Mouse (Mus musculus): ENCODE data around the gene Atxn7. TPM values are rescaled to one million over a fixed set of nuclear protein-coding genes. Genes with fewer than 3 reads are reported as not detected.
A peak's percentile ranks its signal among the peaks of the same experiment; 100 is the strongest.

Gene Atxn7
- polyA plus RNA-seq, 1 experiment from 2014 or later = 2.8 TPM

GRCm38 (mm10) chr14:13995206-13996097 lies 34.2 kb downstream of the Atxn7 start:
- no peak for ATAC-seq (ENCODE audit: low read depth)
- no peaks in the 10 kb centered on the region for H3K27me3 ChIP-seq
- no peaks in the 10 kb centered on the region for H3K9me3 ChIP-seq
- WGBS = 71% methylated on average over 9 of the region's 9 CpGs
- H3K4me1 ChIP-seq (replicated peaks) = no peaks in the 10 kb centered on the region
- no peaks in the 10 kb centered on the region for H3K36me3 ChIP-seq
- no peak overlapping the region for H3K27ac ChIP-seq (replicated peaks)
- H3K9ac ChIP-seq = no peak overlapping the region
- no peak overlapping the region for H3K4me2 ChIP-seq
- H3K4me3 ChIP-seq = no peak overlapping the region

- Histone ChIP-seq H3K36me3 (no peaks in the 10 kb centered on the region), H3K4me3 (no peak overlapping the region), H3K9me3 (no peaks in the 10 kb centered on the region), H3K27me3 (no peaks in the 10 kb centered on the region), H3K9ac (no peak overlapping the region), H3K4me1 (replicated peaks) (no peaks in the 10 kb centered on the region), H3K27ac (replicated peaks) (no peak overlapping the region), H3K4me2 (no peak overlapping the region)
- WGBS = 96% methylated on average over 7 of the region's 7 CpGs
- no peak for ATAC-seq (ENCODE audit: low read depth)
Measured at GRCm38 (mm10) chr14:14002771-14003170, 41.5 kb downstream of the Atxn7 start.

DNA sequence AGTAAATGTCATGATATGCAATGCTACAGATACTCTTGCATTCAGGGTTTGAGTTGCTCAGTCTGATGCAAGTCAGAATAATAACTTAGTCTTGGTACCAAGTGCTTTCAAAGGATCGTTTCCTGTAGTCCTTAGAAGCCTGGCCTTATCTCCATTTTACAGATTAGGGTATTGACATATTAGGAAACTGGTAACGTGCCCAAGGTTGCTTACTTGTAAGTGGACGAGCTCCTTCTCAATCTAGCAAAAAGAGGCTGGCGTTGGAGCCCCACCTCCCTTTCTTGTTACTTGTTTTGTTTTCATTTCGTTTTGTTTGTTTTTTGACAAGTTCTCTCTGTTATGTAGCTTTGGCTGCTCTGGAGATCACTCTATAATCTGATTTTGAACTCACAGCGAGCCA lies 48.5 kb downstream of the Atxn7 start:
- H3K9me3 ChIP-seq = no peaks in the 10 kb centered on the region
- ATAC-seq (ENCODE audit: low read depth) = no peak
- 83% methylated on average over 6 of the region's 6 CpGs for WGBS
- no peak overlapping the region for H3K4me3 ChIP-seq
- peaks cover 16% of the 10 kb centered on the region for H3K4me1 ChIP-seq (replicated peaks)
- no peak overlapping the region for H3K4me2 ChIP-seq
- H3K27ac ChIP-seq (replicated peaks) = no peak overlapping the region
- no peak overlapping the region for H3K9ac ChIP-seq
- no peaks in the 10 kb centered on the region for H3K27me3 ChIP-seq
- H3K36me3 ChIP-seq = no peaks in the 10 kb centered on the region

- Histone ChIP-seq H3K9me3 (no peaks in the 10 kb centered on the region), H3K36me3 (0 out of 2 replicates have a peak, but pooled peaks cover 4% of the 10 kb centered on the region)
- WGBS = under 1% methylated on average over 90 of the region's 116 CpGs
Measured at GRCm38 (mm10) chr14:14012383-14013251, 51.4 kb downstream of the Atxn7 start.

DNA sequence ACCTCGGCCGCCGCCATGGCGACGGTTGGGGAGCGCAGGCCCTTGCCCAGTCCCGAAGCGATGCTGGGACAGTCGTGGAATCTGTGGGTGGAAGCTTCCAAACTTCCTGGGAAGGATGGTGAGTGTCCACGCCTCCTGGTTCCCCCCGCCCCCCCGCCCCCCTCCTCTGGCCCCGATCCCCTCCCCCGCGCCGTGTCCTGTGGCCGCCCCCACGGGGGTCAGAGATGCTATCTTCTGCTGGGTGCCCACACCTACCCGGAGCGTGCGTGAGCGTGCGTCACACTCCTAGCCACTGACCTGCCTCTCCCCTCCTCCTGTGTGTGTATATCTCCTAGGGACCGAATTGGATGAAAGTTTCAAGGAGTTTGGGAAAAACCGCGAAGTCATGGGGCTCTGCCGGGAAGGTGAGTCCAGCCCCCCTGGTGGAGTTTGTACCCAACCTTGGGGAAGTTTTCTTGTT lies 52.0 kb downstream of the Atxn7 start:
- H3K9ac ChIP-seq = peak overlapping the region; percentile 99
- H3K27me3 ChIP-seq = no peaks in the 10 kb centered on the region
- under 1% methylated on average over 25 of the region's 27 CpGs for WGBS
- H3K36me3 ChIP-seq = 0 out of 2 replicates have a peak, but pooled peaks cover 4% of the 10 kb centered on the region
- peak overlapping the region; percentile 90 for H3K4me2 ChIP-seq
- H3K4me3 ChIP-seq = peak overlapping the region; percentile 78
- H3K4me1 ChIP-seq (replicated peaks) = peaks cover 20% of the 10 kb centered on the region
- no peaks in the 10 kb centered on the region for H3K9me3 ChIP-seq
- ATAC-seq (ENCODE audit: low read depth) = peak; percentile 78
- H3K27ac ChIP-seq (replicated peaks) = peak overlapping the region; percentile 99

More at GRCm38 (mm10) chr14:14012383-14013251, 51.4 kb downstream of the Atxn7 start:
- Histone ChIP-seq H3K9ac (peak overlapping the region; percentile 99), H3K27ac (replicated peaks) (peak overlapping the region; percentile 99), H3K4me1 (replicated peaks) (peaks cover 20% of the 10 kb centered on the region), H3K4me2 (peak overlapping the region; percentile 90), H3K4me3 (peak overlapping the region; percentile 78), H3K27me3 (no peaks in the 10 kb centered on the region)
- ATAC-seq (ENCODE audit: low read depth) = peak; percentile 94

- Histone ChIP-seq H3K9me3 (no peaks in the 10 kb centered on the region), H3K27me3 (no peaks in the 10 kb centered on the region), H3K4me2 (no peak overlapping the region), H3K4me3 (no peak overlapping the region), H3K36me3 (0 out of 2 replicates have a peak, but pooled peaks cover 4% of the 10 kb centered on the region), H3K27ac (replicated peaks) (no peak overlapping the region), H3K4me1 (replicated peaks) (peaks cover 20% of the 10 kb centered on the region), H3K9ac (no peak overlapping the region)
- no peak for ATAC-seq (ENCODE audit: low read depth)
- 91% methylated on average over 6 of the region's 6 CpGs for WGBS
Measured at GRCm38 (mm10) chr14:14014636-14015375, 53.6 kb downstream of the Atxn7 start.

DNA sequence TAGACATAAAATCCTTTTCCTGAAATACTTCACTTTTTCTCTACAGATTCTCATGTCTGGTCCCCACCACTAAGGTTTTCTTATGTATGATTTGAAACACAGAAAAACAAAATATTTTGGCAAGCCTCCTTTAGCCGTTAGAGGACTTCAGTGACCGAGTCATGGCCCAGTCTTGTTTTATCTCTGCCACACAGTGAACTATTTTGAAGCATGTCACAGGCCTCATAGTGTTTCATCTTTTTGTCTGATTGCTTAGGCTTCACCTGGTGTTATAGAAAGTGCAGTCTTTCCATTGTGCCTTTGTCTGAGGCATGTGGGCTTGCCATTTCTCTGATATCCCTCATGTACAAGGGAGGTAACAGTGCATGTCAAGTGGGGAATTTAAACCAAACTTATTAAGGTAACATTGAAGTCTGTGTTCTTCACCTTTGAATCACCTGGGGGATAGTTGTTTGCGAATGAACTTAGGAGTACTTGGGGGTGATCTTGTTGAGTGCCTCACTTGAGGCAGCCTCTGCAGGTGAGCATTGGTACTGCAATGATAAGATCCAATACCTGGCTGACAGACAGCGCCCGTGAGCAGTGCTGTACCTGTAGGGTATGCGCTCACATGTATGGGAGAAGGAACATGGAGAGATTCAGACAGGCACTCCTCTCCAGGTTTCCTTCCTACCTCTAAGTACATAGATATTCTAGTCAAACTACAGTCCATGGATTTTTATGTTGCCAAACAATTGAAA lies 58.1 kb downstream of the Atxn7 start:
- 0 out of 2 replicates have a peak, but pooled peaks cover 8% of the 10 kb centered on the region for H3K36me3 ChIP-seq
- H3K4me1 ChIP-seq (replicated peaks) = peaks cover 4% of the 10 kb centered on the region; the same call in 1 of the 2 replicates
- no peak overlapping the region for H3K9ac ChIP-seq
- H3K4me2 ChIP-seq = no peak overlapping the region
- WGBS = 88% methylated on average over 6 of the region's 6 CpGs
- no peak for ATAC-seq (ENCODE audit: low read depth)
- no peak overlapping the region for H3K4me3 ChIP-seq
- no peak overlapping the region for H3K27ac ChIP-seq (replicated peaks)
- no peaks in the 10 kb centered on the region for H3K27me3 ChIP-seq
- H3K9me3 ChIP-seq = no peaks in the 10 kb centered on the region

GRCm38 (mm10) chr14:14021244-14021643 lies 60.0 kb downstream of the Atxn7 start:
- WGBS = 95% methylated on average over 6 of the region's 6 CpGs
- Histone ChIP-seq H3K4me3 (no peak overlapping the region), H3K4me2 (no peak overlapping the region), H3K4me1 (replicated peaks) (no peaks in the 10 kb centered on the region), H3K9ac (no peak overlapping the region), H3K27ac (replicated peaks) (no peak overlapping the region), H3K27me3 (no peaks in the 10 kb centered on the region), H3K9me3 (no peaks in the 10 kb centered on the region), H3K36me3 (0 out of 2 replicates have a peak, but pooled peaks cover 5% of the 10 kb centered on the region)
- ATAC-seq (ENCODE audit: low read depth) = no peak

DNA sequence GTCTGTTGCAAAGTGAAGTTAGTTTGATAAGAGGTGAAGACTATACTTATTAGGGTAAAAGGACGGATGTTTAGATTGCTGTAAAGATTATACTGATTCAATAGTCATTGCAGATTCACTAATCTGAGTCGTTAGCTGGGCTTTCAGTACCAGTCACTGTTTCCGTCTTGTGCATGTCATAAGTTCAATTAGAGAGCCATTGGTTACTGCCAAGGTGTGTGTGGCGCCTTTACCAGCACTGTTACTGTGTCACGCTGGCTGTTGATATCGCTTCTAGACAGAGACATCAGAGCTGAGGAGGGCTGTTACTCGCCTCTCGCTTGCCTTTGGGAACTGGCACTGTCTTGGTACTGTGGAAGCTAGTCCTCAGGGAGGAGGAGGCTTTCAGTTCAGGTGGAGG lies 64.6 kb downstream of the Atxn7 start:
- Histone ChIP-seq H3K27ac (replicated peaks) (no peak overlapping the region), H3K4me2 (no peak overlapping the region), H3K9ac (no peak overlapping the region), H3K27me3 (no peaks in the 10 kb centered on the region), H3K4me3 (no peak overlapping the region), H3K9me3 (no peaks in the 10 kb centered on the region), H3K36me3 (no peaks in the 10 kb centered on the region), H3K4me1 (replicated peaks) (no peaks in the 10 kb centered on the region)
- ATAC-seq (ENCODE audit: low read depth) = no peak
- 95% methylated on average over 8 of the region's 8 CpGs for WGBS

- H3K4me3 ChIP-seq = no peak overlapping the region
- 0 out of 2 replicates have a peak, but pooled peaks cover 11% of the 10 kb centered on the region for H3K36me3 ChIP-seq
- H3K27ac ChIP-seq (replicated peaks) = no peak overlapping the region
- H3K27me3 ChIP-seq = no peaks in the 10 kb centered on the region
- no peaks in the 10 kb centered on the region for H3K9me3 ChIP-seq
- no peak for ATAC-seq (ENCODE audit: low read depth)
- H3K4me1 ChIP-seq (replicated peaks) = no peaks in the 10 kb centered on the region
- no peak overlapping the region for H3K4me2 ChIP-seq
- H3K9ac ChIP-seq = no peak overlapping the region
- 93% methylated on average over 2 of the region's 2 CpGs for WGBS
Measured at GRCm38 (mm10) chr14:14030621-14031020, 69.4 kb downstream of the Atxn7 start.

DNA sequence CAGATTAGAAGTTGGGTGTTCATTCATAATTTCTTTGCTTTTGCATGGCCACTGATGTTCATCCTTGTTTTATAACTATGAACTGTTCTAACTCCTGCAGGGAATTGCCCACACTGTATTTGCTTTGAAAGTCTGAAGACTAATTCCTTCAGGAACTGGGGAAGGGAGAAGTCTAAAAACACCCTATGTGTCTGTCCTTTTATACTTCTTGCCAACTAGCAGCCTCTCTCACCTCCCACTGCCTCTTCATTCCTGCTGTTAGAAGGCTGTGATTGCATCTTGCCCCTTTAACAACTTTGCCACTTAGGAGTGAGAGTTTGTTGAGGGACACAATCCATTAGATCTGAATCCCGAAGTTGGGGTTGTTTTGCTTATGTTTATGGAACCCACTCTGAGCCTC lies 71.6 kb downstream of the Atxn7 start:
- no peaks in the 10 kb centered on the region for H3K27me3 ChIP-seq
- H3K9me3 ChIP-seq = no peaks in the 10 kb centered on the region

More for the DNA sequence above, 71.6 kb downstream of the Atxn7 start:
- no peak overlapping the region for H3K4me2 ChIP-seq
- H3K36me3 ChIP-seq = 0 out of 2 replicates have a peak, but pooled peaks cover 11% of the 10 kb centered on the region
- ATAC-seq (ENCODE audit: low read depth) = no peak
- WGBS = 80% methylated on average over 1 of the region's 1 CpGs
- no peaks in the 10 kb centered on the region for H3K4me1 ChIP-seq (replicated peaks)
- H3K27ac ChIP-seq (replicated peaks) = no peak overlapping the region
- H3K9ac ChIP-seq = no peak overlapping the region
- no peak overlapping the region for H3K4me3 ChIP-seq

Data from neural tube, embryonic 13.5 days (tissue).